Mouse (Mus musculus) CH12.LX (cell line): Measurements from ENCODE around the gene Cldn2.

Experiments
- CTCF ChIP-seq, 2 experiments: IDR thresholded peaks in 1 of 2; conservative IDR thresholded peaks in 1 of 2; 2 replicates each; pipeline ENCODE4 v1.5.1; 2011 to 2012; ENCODE audit warnings: low read depth in 2 of 2, low read length in 2 of 2, improper control_type of control experiment in 1 of 2, inconsistent platforms in 1 of 2, mild to moderate bottlenecking in 1 of 2, moderate library complexity in 1 of 2
- ELF1 ChIP-seq: IDR thresholded peaks from 2 replicates; pipeline ENCODE4 v1.6.1; 2014; ENCODE audit warnings: low read depth, mild to moderate bottlenecking, inconsistent platforms, low read length, improper control_type of control experiment
- EP300 ChIP-seq: IDR thresholded peaks from 2 replicates; pipeline ENCODE4 v1.6.1; 2011; ENCODE audit warnings: low read length, improper control_type of control experiment
- ETS1 ChIP-seq: conservative IDR thresholded peaks from 2 replicates; pipeline ENCODE4 v1.6.1; 2012; ENCODE audit warnings: low read depth, mild to moderate bottlenecking, inconsistent platforms, low read length, improper control_type of control experiment, moderate library complexity
- KAT2A ChIP-seq: IDR thresholded peaks from 2 replicates; pipeline ENCODE4 v1.6.1; 2012; ENCODE audit warnings: low read length, improper control_type of control experiment, inconsistent platforms; ENCODE audit not compliant: insufficient replicate concordance
- MAZ ChIP-seq: IDR thresholded peaks from 2 replicates; pipeline ENCODE4 v1.6.1; 2012; ENCODE audit warnings: low read depth, mild to moderate bottlenecking, inconsistent platforms, low read length, improper control_type of control experiment, moderate library complexity
- POLR2A ChIP-seq: IDR thresholded peaks from 2 replicates; pipeline ENCODE4 v1.6.1; 2011; ENCODE audit warnings: low read depth, mild to moderate bottlenecking, improper control_type of control experiment, low read length
- USF2 ChIP-seq: conservative IDR thresholded peaks from 2 replicates; pipeline ENCODE4 v1.6.1; 2011; ENCODE audit warnings: low read depth, low read length, improper control_type of control experiment
- ZKSCAN1 ChIP-seq: IDR thresholded peaks from 2 replicates; pipeline ENCODE4 v1.6.1; 2012; ENCODE audit warnings: low read depth, inconsistent platforms, low read length, improper control_type of control experiment, borderline replicate concordance

DNA sequence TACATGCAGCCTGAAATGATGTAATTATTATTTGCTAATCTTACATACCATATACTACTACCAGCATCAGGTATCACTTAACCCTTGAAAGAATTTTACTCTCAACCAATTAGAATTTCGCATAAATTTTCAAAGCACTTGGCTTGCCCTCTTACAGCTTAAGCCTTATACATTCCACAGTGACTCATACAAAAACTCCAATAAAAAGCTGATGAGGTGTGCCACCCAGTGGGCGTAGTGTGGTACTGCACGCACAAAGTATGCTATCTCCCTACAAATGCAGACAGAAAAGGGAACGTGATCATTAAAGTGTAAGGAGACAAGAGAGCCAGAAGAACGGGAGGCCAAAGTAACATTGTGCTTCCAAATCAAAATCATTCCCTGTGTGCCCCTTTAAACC, 31.8 kb downstream of the Cldn2 start:
- TF ChIP-seq CTCF (conservative IDR thresholded peaks at IDR 0.05 in 1 of 2, IDR thresholded peaks at IDR 0.05 in 1 of 2; ENCODE audit: low read depth in 2 of 2, low read length in 2 of 2): peak; percentile 25 to 82; a peak in 3 of 4 replicates
- TF ChIP-seq EP300: no peak
- TF ChIP-seq ELF1: no peak
- TF ChIP-seq MAZ: no peak
- TF ChIP-seq POLR2A: no peak
- no peak for TF ChIP-seq USF2
- no peak for TF ChIP-seq ETS1
- no peak for TF ChIP-seq ZKSCAN1
- no peak for TF ChIP-seq KAT2A
